8 mouse cellular contexts compared by ENCODE assay signal in the genomic region with DNA sequence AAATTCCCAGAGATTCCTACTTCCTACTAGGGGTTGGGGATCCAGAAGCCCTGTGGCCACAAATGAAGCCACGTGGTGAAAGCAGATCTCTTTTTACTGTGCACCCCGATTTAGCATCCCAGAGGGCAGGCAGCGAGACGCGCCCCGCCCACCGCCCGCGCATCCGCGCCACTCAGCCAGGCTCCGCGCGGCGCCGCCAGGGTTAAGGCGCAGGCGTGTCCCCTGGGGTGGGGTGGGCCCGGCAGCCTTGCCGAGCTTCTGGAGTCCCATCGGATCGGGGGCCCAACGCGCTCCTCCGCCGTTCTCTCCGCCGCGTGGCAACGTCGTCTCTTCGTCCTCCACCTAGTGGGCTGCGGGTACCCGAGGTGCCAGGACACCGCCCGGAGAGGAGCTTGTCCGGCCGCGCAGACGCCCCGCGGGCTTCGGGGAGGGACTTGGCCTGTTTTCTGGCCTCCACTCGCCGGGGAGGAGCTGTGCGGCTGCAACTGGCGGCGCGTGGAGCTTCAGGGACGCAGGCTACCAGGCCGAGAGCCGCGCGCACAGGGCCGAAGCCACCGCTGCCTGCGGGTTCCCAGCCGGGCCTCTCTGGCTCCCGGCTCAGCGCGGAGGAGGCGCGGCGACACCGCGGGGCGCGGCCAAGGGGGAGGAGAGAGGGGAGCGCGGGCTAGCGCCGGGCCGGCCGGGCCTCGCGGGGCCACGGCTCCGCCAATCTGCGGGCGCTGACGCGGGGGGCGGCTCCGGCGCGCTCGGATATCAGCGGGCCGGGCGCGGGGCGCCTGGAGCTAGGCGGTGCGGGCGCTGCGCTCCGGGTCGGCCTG. TPM values are rescaled to one million over a fixed set of nuclear protein-coding genes. Genes with fewer than 3 reads are reported as not detected.
DNase-seq lines count a peak whose midpoint lies in the region; ATAC-seq lines count a peak whose summit lies in the region.

Gene Fam20c (plus strand): TSS at position 212 of the 818 bp plus-strand sequence.

- WGBS in intestine, embryonic 15.5 days: under 1% methylated on average over 76 of the region's 98 CpGs

- ATAC-seq in intestine, embryonic 15.5 days: peak; percentile 95
- ATAC-seq in megakaryocyte, adult 5-6 weeks (ENCODE audit: poor library complexity, severe bottlenecking): peak; percentile 90

- H3K9ac ChIP-seq in intestine, embryonic 15.5 days: peak within 1 kb of the TSS; percentile 59

- peak within 1 kb of the TSS; percentile 55 for H3K4me3 ChIP-seq in intestine, embryonic 15.5 days (replicated peaks)

- intact Hi-C loops in left cerebral cortex, postnatal 10 days (cut with DNase I): no loop called here

- H3K27ac ChIP-seq in intestine, embryonic 15.5 days: peak within 1 kb of the TSS; percentile 77

- peaks cover 20% of the 10 kb centered on the region for H3K27me3 ChIP-seq in intestine, embryonic 15.5 days (replicated peaks)

- peak within 1 kb of the TSS; percentile 97 for H3K4me2 ChIP-seq in intestine, embryonic 15.5 days (replicated peaks)

- no peaks in the 10 kb centered on the region for H3K36me3 ChIP-seq in intestine, embryonic 15.5 days

- H3K4me1 ChIP-seq in intestine, embryonic 15.5 days (replicated peaks): peaks cover 38% of the 10 kb centered on the region

- DNase-seq in adrenal gland, postnatal 4 days (ENCODE audit: low spot score in 2 of 2): peak; percentile 70 to 77
- peak; percentile 56 for DNase-seq in embryo, embryonic 11.5 days (ENCODE audit: low read depth, low spot score)
- peak; percentile 87 to 88 for DNase-seq in gastrocnemius, postnatal 4 days (ENCODE audit: low spot score in 2 of 2)
- peak; percentile 68 to 92 for DNase-seq in left cerebral cortex, postnatal 10 days (ENCODE audit: extremely low spot score in 1 of 2, low spot score in 2 of 2)
- DNase-seq in right cerebral cortex, postnatal 10 days (ENCODE audit: low spot score in 2 of 2): peak; percentile 86 to 87
- no peak for DNase-seq in T-cell, adult 2 months (ENCODE audit: low spot score)

- no peaks in the 10 kb centered on the region for H3K9me3 ChIP-seq in intestine, embryonic 15.5 days

RNA-seq across cellular contexts. Expression of gene Fam20c, which starts in this region (rescaled TPM):
- 10 to 100 TPM; 22.5 to 26.1 TPM for total RNA-seq in adrenal gland, postnatal 4 days (2021)
- total RNA-seq in gastrocnemius, postnatal 4 days (2021): 10 to 100 TPM; 27.9 to 28.9 TPM
- 7.3 and 8.2 TPM in 2 replicates for polyA plus RNA-seq in intestine, embryonic 15.5 days (2015; fragmentation: Nextera tagmentation; extraction: Ambion mirVana)
- total RNA-seq in left cerebral cortex, postnatal 10 days (2021): 10 to 100 TPM; 49.0 to 49.2 TPM
- 9.6 and 10.3 TPM in 2 replicates for total RNA-seq in megakaryocyte, adult 5-6 weeks (2015)
- 14.0 and 19.0 TPM in 2 replicates for total RNA-seq in megakaryocyte, adult 5-6 weeks (2017)
